Mouse (Mus musculus): ENCODE measurements around the gene Ipo9. TPM values are rescaled to one million over a fixed set of nuclear protein-coding genes. Genes with fewer than 3 reads are reported as not detected.

Ipo9 gene
- polyA plus RNA-seq, 1 experiment from 2014 or later: 130 TPM

DNA sequence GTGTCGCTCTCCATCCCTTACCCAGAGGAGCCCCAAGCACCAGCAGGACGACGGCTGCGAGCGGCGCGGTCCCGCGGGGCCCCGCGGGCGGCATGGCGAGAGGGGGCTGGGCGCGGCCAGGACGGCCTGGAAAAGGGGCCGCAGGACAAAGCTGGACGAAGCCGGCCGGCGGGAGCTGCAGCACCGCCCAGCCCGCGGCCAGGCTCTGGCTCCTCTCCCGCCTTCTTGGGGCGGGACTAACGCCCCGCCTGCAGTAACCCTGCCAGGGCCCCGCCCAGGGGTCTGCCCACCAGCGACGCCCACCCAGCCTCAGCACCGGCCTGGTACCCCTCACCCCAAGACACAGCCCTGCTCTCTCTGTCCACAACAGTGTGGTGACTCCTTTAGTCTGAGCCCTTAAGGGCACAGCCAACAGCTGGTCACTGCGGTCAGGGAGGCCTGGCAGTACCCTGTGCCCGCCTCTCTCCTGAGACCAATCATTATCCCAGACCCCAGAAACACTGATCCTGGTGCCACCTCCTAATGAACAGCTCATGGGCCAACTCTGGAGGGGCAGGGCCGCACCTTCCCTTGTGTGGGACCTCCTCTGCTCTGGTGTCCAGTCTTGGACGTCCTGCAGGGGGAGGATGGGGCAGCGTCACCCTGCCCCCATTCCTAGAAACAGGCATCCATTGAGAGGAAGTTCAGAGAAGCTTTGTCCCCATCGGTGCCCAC lies 55.3 kb downstream of the Ipo9 start, which contains the start of gene Shisa4:
Gene Shisa4 (minus strand): TSS at position 370 of the 714 bp plus-strand sequence.
- peaks cover 21% of the 10 kb centered on the region for H3K4me1 ChIP-seq (ENCODE audit: insufficient read depth, low read length)
- peak within 1 kb of the TSS; percentile 96 for H3K4me2 ChIP-seq (replicated peaks; ENCODE audit: low read depth, low read length)
- peak within 1 kb of the TSS; percentile 86 for H3K9ac ChIP-seq (replicated peaks; ENCODE audit: low read length)
- H3K36me3 ChIP-seq (ENCODE audit: insufficient read depth, low read length): no peaks in the 10 kb centered on the region
- ATAC-seq (ENCODE audit: low FRiP score, low TSS enrichment): peak; percentile 93
- 2% methylated on average over 33 of the region's 38 CpGs for WGBS
- H3K27me3 ChIP-seq (ENCODE audit: insufficient read depth, low read length): no peaks in the 10 kb centered on the region
- H3K9me3 ChIP-seq (ENCODE audit: low read length): no peaks in the 10 kb centered on the region
- peak within 1 kb of the TSS; percentile 75 for H3K27ac ChIP-seq (ENCODE audit: low read length)
- H3K4me3 ChIP-seq (ENCODE audit: low read length): peak within 1 kb of the TSS; percentile 72

DNA sequence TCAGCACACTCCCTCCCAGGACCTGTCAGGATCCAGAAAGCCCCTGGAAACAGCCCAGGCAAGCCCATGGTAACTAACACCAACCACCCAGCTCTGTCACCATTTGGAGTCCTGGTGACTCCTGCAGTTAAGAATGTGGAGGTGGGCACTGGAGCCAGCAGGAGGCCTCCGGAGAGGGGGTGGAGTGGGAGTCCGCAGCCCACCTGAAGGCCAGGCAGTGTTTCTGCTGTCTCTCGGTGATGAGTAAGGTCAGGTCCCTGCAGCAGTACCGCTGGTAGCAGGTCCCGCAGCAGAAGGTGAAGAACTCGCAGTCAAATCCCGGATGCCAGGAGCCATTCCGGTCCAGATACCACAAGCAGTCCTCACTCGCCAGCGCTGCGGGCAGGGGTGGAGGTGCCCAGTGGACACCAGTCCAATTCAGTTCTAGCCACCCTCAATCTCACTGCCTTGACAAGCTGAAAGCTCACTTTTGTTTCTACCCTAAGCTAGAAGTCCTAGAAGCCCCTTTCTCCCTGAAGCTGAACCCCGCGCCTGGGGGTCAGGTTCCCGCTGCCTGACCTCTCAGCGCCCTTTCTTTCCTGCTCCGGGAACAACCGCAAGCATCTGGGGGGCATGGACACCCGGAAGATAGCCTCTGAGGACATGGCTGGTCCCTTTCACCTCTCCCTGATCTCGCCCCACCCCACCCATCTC lies 56.0 kb downstream of the Ipo9 start:
- peak overlapping the region; percentile 75 for H3K27ac ChIP-seq (ENCODE audit: low read length)
- no peak; the same call in 1 of the 2 replicates for ATAC-seq (ENCODE audit: low FRiP score, low TSS enrichment)

DNA sequence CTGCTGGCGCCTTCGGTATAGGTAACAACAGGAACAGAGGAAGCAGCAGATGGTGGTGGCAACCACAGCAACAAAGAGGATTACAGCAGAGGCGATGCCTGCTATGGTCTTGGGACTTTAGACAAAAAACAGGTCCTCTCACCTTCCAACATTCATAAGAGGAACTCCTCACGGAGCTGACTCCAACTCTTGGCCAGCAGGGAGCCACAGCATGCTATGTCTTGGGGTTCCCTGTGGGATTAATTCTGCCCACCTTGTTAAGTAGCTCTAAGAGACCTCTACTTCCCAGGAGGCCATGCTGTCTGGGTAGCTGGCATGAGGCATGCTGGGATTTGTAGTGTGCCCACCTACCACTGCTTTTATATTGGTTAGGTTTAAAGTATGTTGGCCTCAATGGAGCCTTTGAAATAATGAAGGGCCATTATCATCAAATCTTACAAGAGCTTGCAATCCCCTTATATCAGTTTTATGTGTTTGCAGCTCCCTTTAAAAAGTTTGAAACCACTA lies 57.1 kb downstream of the Ipo9 start:
- Histone ChIP-seq H3K4me2 (replicated peaks; ENCODE audit: low read depth, low read length) (no peak overlapping the region), H3K9me3 (ENCODE audit: low read length) (no peaks in the 10 kb centered on the region), H3K9ac (replicated peaks; ENCODE audit: low read length) (no peak overlapping the region), H3K27ac (ENCODE audit: low read length) (no peak overlapping the region), H3K27me3 (ENCODE audit: insufficient read depth, low read length) (no peaks in the 10 kb centered on the region), H3K4me1 (ENCODE audit: insufficient read depth, low read length) (peaks cover 28% of the 10 kb centered on the region), H3K36me3 (ENCODE audit: insufficient read depth, low read length) (no peaks in the 10 kb centered on the region), H3K4me3 (ENCODE audit: low read length) (no peak overlapping the region)
- 72% methylated on average over 4 of the region's 4 CpGs for WGBS
- no peak for ATAC-seq (ENCODE audit: low FRiP score, low TSS enrichment)

More for the DNA sequence above, 56.0 kb downstream of the Ipo9 start:
- Histone ChIP-seq H3K4me1 (ENCODE audit: insufficient read depth, low read length) (peaks cover 21% of the 10 kb centered on the region), H3K4me3 (ENCODE audit: low read length) (peak overlapping the region; percentile 72), H3K9me3 (ENCODE audit: low read length) (no peaks in the 10 kb centered on the region), H3K36me3 (ENCODE audit: insufficient read depth, low read length) (no peaks in the 10 kb centered on the region), H3K9ac (replicated peaks; ENCODE audit: low read length) (peak overlapping the region; percentile 86), H3K27me3 (ENCODE audit: insufficient read depth, low read length) (no peaks in the 10 kb centered on the region), H3K4me2 (replicated peaks; ENCODE audit: low read depth, low read length) (peak overlapping the region; percentile 96)
- WGBS: under 1% methylated on average over 19 of the region's 19 CpGs

DNA sequence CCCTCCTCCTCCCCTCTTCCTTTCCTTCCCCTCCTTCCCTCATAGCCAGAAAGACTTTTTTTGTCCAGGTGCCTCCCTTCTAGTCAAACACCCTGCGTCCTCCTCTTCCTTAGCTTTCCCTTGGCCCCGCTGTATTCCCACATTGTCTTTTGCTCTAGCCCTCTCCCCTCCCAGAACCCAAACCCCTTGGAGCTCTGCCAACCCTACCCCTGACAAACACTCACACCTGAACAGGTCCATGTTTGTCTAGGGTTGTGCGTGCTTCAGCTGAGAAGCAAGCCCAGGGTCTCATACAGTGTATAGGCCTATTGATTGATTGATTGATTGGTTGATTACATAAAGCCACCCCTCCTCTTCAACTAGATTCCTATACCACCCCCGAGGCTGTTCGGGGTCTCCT lies 60.9 kb downstream of the Ipo9 start:
- Histone ChIP-seq H3K36me3 (ENCODE audit: insufficient read depth, low read length) (no peaks in the 10 kb centered on the region), H3K4me1 (ENCODE audit: insufficient read depth, low read length) (peaks cover 23% of the 10 kb centered on the region), H3K4me3 (ENCODE audit: low read length) (no peak overlapping the region), H3K27ac (ENCODE audit: low read length) (no peak overlapping the region), H3K9ac (replicated peaks; ENCODE audit: low read length) (peak overlapping the region; percentile 72; the same call in 1 of the 2 replicates), H3K9me3 (ENCODE audit: low read length) (no peaks in the 10 kb centered on the region), H3K27me3 (ENCODE audit: insufficient read depth, low read length) (no peaks in the 10 kb centered on the region), H3K4me2 (replicated peaks; ENCODE audit: low read depth, low read length) (0 out of 2 replicates have a peak overlapping the region, but pooled peaks have one; percentile 87)
- ATAC-seq (ENCODE audit: low FRiP score, low TSS enrichment): no peak
- 81% methylated on average over 5 of the region's 5 CpGs for WGBS

DNA sequence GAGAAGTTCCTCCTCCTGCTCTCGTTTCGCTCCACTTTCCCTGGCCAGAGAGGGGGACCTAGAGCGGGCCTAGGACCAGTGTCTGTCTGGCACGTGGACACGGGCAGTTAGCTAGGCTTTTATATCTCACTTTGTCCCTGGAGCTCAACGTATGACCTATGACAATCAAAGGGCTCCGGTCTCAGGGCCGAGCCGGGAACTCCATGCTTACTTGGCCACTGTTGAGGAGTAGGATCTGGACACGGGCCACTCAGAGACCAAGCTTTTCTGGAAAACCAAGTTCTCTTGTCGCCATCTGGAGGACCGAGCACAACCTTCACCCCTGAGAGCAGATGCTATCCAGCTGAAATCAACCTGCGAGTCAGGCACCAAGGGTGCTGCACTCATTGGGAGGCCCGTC lies 61.3 kb downstream of the Ipo9 start:
- Histone ChIP-seq H3K4me2 (replicated peaks; ENCODE audit: low read depth, low read length) (peak overlapping the region; percentile 87), H3K4me1 (ENCODE audit: insufficient read depth, low read length) (peaks cover 19% of the 10 kb centered on the region), H3K4me3 (ENCODE audit: low read length) (peak overlapping the region; percentile 49), H3K27ac (ENCODE audit: low read length) (peak overlapping the region; percentile 34; the same call in 1 of the 2 replicates), H3K27me3 (ENCODE audit: insufficient read depth, low read length) (no peaks in the 10 kb centered on the region), H3K36me3 (ENCODE audit: insufficient read depth, low read length) (no peaks in the 10 kb centered on the region), H3K9me3 (ENCODE audit: low read length) (no peaks in the 10 kb centered on the region), H3K9ac (replicated peaks; ENCODE audit: low read length) (peak overlapping the region; percentile 72)
- WGBS: 5% methylated on average over 14 of the region's 14 CpGs
- peak; percentile 56 for ATAC-seq (ENCODE audit: low FRiP score, low TSS enrichment)

DNA sequence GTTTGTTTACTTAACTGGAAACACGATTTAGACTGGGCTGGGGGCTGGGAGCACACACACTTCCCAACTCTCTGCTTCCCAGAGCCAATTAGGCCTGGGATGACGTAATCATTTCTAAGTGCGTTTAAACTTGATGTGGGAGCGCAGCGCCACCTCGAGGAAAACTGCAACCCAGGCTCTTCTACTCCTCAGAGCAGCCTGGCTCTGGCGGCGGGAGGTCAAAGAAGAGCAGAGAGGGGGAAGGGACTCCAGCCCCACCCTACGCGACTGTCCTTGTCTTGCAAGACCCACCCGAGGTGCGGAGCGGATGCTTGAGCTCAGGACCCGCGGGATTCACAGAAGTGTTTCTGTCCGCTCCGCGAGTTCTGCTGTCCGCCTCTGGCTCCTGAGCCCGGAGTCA lies 62.1 kb downstream of the Ipo9 start:
- Histone ChIP-seq H3K4me2 (replicated peaks; ENCODE audit: low read depth, low read length) (peak overlapping the region; percentile 87), H3K27ac (ENCODE audit: low read length) (no peak overlapping the region), H3K9ac (replicated peaks; ENCODE audit: low read length) (peak overlapping the region; percentile 72), H3K27me3 (ENCODE audit: insufficient read depth, low read length) (no peaks in the 10 kb centered on the region), H3K9me3 (ENCODE audit: low read length) (no peaks in the 10 kb centered on the region), H3K36me3 (ENCODE audit: insufficient read depth, low read length) (no peaks in the 10 kb centered on the region), H3K4me1 (ENCODE audit: insufficient read depth, low read length) (peaks cover 13% of the 10 kb centered on the region; the same call in 1 of the 2 replicates), H3K4me3 (ENCODE audit: low read length) (peak overlapping the region; percentile 49)
- peak; percentile 81 for ATAC-seq (ENCODE audit: low FRiP score, low TSS enrichment)
- WGBS: under 1% methylated on average over 20 of the region's 20 CpGs

DNA sequence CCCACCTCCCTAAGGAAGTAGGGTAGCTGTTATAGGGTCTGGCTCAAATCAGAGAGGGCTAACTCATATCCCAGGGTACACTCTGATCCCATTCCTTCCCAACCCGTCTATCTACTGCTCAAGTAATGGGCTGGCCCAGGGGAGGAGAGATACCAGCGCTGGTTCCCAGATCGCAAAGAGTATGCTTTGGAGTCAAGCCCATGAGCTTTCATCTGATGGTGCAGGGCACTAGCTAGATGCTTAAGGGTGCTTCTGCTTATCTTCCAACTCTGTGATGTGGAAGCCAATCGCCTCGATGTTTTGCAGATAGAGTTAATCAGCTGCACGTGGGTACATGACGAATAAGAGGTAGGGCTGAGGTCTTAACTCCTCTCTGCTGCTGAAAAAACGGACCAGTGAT lies 62.7 kb downstream of the Ipo9 start:
- Histone ChIP-seq H3K4me3 (ENCODE audit: low read length) (no peak overlapping the region), H3K9ac (replicated peaks; ENCODE audit: low read length) (no peak overlapping the region), H3K36me3 (ENCODE audit: insufficient read depth, low read length) (no peaks in the 10 kb centered on the region), H3K27ac (ENCODE audit: low read length) (no peak overlapping the region), H3K4me1 (ENCODE audit: insufficient read depth, low read length) (peaks cover 7% of the 10 kb centered on the region; the same call in 1 of the 2 replicates), H3K4me2 (replicated peaks; ENCODE audit: low read depth, low read length) (no peak overlapping the region), H3K9me3 (ENCODE audit: low read length) (no peaks in the 10 kb centered on the region), H3K27me3 (ENCODE audit: insufficient read depth, low read length) (no peaks in the 10 kb centered on the region)
- WGBS: 70% methylated on average over 8 of the region's 8 CpGs
- no peak for ATAC-seq (ENCODE audit: low FRiP score, low TSS enrichment)

DNA sequence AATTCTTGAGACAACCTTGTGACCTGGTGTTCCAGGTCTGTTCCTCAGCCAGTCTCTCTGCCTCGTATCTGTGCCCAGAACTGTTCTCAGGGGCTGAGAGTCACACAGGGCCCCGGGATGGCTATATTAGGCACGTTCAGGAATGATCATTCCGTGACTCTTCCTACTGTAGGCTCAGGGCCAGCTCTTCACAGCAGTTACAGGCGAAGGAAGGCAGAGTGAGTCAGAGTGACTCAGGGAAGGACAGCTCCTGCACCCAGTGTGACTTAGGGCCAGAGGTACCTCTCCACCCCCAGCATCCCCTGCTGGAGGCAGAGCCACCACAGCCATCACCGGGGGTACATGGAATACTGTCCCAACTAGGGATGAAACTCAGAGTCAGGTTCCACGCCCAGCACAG lies 63.3 kb downstream of the Ipo9 start:
- Histone ChIP-seq H3K4me1 (ENCODE audit: insufficient read depth, low read length) (peaks cover 7% of the 10 kb centered on the region; the same call in 1 of the 2 replicates), H3K4me2 (replicated peaks; ENCODE audit: low read depth, low read length) (no peak overlapping the region), H3K4me3 (ENCODE audit: low read length) (no peak overlapping the region), H3K27ac (ENCODE audit: low read length) (no peak overlapping the region), H3K36me3 (ENCODE audit: insufficient read depth, low read length) (no peaks in the 10 kb centered on the region), H3K27me3 (ENCODE audit: insufficient read depth, low read length) (no peaks in the 10 kb centered on the region), H3K9ac (replicated peaks; ENCODE audit: low read length) (no peak overlapping the region; the same call in 1 of the 2 replicates), H3K9me3 (ENCODE audit: low read length) (no peaks in the 10 kb centered on the region)
- WGBS: 69% methylated on average over 7 of the region's 7 CpGs
- no peak for ATAC-seq (ENCODE audit: low FRiP score, low TSS enrichment)

DNA sequence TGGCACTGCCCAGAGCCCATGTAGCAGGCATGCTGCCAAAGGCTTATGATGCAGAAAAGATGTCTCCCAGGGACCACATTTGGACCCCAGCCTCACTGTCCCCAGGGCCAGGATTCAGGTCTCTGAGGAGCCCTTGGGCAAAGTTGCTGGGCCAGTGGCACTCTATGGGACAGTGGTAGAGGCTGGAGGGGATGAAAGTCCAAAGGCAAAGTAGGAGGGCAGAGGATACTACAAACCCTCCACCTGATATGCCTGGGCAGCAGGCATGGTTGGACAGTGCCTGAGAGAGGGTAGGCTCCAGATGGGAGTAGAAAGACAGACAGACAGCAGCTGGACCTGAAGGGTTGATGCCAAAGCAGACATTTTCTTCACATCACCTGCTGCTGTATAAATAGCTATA lies 63.9 kb downstream of the Ipo9 start:
- no peak overlapping the region for H3K27ac ChIP-seq (ENCODE audit: low read length)

More for the DNA sequence above, 63.9 kb downstream of the Ipo9 start:
- H3K4me2 ChIP-seq (replicated peaks; ENCODE audit: low read depth, low read length): no peak overlapping the region
- H3K36me3 ChIP-seq (ENCODE audit: insufficient read depth, low read length): no peaks in the 10 kb centered on the region
- H3K9me3 ChIP-seq (ENCODE audit: low read length): no peaks in the 10 kb centered on the region
- no peak for ATAC-seq (ENCODE audit: low FRiP score, low TSS enrichment)
- H3K9ac ChIP-seq (replicated peaks; ENCODE audit: low read length): no peak overlapping the region
- H3K27me3 ChIP-seq (ENCODE audit: insufficient read depth, low read length): no peaks in the 10 kb centered on the region
- peaks cover 7% of the 10 kb centered on the region; the same call in 1 of the 2 replicates for H3K4me1 ChIP-seq (ENCODE audit: insufficient read depth, low read length)
- no peak overlapping the region for H3K4me3 ChIP-seq (ENCODE audit: low read length)

All from kidney, embryonic 16.5 days (tissue).